Mouse (Mus musculus) natural killer cell, adult 2 months (primary cell): ENCODE results near the gene Maml2.

Experiments used
- DNase-seq, 2 experiments: peaks; one replicate each; pipeline ENCODE4 v3.0.0; 2022; ENCODE audit warnings: low spot score in 2 of 2

The Maml2 gene

DNA sequence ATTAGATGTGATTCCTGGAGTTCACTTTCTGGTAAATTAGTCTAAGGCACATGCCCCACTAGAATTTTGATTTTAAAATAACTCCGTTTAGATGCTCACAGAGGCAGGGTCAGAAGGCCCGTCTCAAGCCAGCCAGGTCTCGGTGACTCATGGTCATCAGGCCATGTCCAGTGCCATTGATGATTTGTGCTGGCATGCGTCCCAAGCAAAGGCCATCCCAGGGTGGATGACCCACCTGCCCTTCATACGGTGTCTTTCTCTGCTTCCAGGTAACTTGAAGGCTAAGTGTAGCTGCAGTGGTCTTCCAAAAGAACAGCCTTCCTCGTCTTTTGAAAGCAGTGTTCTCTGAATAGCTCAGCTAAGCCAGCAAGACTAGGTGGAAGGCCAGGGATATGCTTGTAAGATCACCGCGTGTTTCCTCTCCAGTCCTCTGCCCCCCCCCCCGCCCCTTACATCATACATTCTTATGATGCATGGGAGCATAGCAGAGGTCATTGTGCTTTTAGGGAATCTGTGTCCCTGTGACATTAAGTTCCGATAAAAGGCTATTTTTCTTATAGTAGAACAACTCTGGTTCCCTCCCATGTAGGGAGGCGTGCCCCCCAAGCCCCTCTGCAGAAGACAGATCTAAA lies 235.4 kb downstream of the Maml2 start:
- no peak for DNase-seq

GRCm38 (mm10) chr9:13535803-13536202 lies 238.0 kb downstream of the Maml2 start:
- DNase-seq = no peak

GRCm38 (mm10) chr9:13536419-13537261 lies 238.9 kb downstream of the Maml2 start:
- DNase-seq = peak; percentile 7 to 74

GRCm38 (mm10) chr9:13538200-13538599 lies 240.4 kb downstream of the Maml2 start:
- no peak for DNase-seq

DNA sequence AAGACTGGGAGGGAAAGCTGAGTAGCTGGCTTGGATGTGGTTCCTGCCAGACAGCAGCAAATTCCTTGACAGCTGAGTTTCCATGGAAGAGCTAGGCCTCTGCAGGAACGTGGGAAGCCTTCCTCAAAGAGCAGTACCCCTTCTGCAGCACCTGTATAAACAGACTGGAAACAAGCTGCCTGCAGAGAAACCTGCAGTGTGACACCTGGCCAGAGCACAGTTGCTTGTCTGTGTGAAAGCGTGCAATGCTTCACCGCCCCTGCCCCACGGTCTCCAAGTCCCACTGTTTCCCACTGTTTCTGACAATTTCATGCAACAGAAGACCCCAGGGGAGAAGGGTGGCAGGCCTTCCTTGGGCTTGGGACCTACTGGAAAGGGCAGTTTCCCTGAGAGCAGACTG lies 241.8 kb downstream of the Maml2 start:
- no peak for DNase-seq

GRCm38 (mm10) chr9:13540227-13540626 lies 242.5 kb downstream of the Maml2 start:
- DNase-seq = no peak

GRCm38 (mm10) chr9:13540781-13541180 lies 243.0 kb downstream of the Maml2 start:
- DNase-seq = peak in 1 of 2 experiments; percentile 13

DNA sequence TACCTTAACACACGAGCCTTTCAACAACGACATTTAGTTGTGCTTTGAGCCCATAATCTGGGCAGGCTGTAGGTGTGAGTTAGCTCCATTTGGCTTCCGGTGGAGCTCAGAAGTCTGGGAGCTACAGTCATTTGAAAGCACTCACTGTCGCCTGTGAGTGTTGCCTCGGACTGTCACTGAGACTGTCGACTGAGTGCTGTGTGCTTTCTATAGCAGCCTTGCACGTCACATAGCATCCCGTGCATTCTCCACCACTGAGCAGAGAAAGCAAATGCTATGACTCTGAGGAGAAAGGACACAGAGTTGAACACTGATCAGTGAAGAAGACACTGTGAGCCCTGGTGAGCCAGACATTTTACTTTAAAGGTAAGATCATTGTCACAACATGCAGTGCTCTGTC lies 245.4 kb downstream of the Maml2 start:
- DNase-seq = no peak

GRCm38 (mm10) chr9:13544133-13544532 lies 246.4 kb downstream of the Maml2 start:
- DNase-seq = no peak

DNA sequence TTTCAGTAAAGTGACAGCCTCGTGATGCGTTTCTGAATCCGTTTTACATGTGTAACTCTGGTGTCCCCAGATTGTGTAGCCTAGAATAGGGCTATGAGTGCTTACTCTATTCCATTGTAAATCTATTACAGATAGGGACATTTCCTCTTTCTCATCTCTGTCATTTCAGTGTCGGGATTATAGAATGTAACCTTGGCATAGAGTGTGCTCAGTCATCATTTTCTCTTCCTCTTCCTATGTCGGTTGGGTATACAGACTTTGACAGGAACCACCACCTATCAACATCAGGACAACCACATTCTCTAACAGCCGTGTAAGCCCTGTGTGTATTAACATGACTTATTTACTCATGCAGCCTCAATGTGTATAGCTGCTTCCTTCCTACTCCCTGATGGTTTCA lies 248.0 kb downstream of the Maml2 start:
- DNase-seq = no peak

GRCm38 (mm10) chr9:13549911-13550310 lies 252.2 kb downstream of the Maml2 start:
- no peak for DNase-seq

GRCm38 (mm10) chr9:13552380-13553052 lies 254.8 kb downstream of the Maml2 start:
- no peak for DNase-seq

DNA sequence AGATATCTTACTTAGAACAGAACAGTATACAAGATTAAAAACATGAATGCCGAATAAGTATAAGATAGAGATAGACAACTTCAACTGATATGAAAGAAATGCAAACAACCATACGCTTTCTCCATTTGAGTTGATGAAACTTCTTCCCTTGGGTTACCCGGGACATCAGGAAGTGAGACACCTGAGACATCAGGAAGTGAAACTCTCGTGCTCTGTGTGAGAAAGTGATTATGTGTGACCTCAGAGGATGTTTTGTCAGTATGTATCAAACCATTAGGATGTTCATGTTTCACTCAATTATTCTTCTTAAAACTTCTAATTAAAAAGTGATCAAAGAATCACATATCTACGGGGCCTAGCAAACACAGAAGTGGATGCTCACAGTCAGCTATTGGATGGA lies 257.0 kb downstream of the Maml2 start:
- DNase-seq = peak in 1 of 2 experiments; percentile 56

DNA sequence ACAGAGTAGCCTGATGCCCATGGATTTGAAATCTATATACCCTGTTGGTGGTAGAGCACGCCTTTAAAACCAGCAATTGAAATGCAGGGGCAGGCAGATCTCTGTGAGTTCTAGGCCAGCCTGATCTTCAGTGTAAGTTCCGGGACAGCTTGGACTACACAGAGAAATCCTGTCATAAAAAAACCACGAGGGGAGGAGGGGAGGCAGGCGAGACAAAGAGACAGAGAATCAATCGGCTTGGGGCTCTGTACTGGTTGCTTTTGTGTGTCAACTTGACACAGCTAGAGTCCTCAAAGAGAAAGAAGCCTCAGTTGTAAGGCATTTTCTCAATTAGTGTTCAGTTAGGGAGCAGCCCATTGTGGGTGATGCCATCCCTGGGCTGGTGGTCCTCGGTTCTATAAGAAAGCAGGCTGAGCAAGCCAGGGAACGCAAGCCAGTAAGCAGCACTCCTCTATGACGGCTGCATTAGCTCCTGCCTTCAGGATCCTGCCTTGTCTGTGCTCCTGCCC lies 258.3 kb downstream of the Maml2 start:
- DNase-seq = no peak

DNA sequence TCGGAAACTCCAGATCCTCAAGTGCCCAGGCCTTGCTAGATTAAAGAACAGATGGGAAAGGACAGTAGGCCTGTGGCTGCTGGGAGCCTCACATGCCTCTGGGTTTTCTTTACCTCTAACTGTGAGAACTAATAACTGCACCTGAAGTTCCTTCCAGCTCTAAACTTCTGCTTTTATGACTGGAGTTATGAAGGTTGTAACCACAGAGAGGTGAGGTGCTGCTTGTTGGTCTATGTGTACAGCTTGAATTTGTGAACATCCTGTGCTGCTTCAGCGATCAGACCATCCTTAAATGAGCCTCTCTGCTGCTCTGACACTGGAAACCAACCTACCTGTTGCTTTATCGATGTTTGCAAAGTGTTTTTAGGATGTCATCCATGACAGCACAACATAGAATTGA lies 258.9 kb downstream of the Maml2 start:
- DNase-seq = peak in 1 of 2 experiments; percentile 33

DNA sequence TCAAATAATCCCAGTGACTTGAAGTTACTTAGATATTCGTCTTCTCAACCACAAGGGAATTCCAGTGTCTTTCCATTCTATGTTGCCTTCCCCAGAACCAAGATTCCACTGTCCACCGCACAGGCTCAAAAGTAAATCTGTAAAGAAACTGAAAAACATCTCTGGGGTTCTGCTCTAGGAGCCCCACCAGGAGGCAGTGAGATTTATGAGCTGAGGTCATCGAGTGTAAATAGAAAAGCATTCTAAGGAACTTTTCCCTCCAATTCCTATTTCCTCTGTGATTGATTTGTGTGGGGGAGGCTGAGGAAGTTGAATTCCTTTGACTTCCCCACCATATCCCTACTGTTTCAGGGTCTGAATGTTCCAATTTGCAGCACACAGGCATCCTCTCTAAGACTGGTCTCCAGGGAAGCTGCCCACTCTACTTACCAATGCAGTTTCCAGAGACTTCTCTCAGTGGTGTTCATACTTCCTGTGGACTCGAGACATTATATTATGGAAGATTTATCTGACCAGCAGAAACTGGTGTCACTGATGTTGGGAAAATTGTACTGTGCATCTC lies 261.1 kb downstream of the Maml2 start:
- no peak for DNase-seq

GRCm38 (mm10) chr9:13560651-13561050 lies 262.9 kb downstream of the Maml2 start:
- no peak for DNase-seq

DNA sequence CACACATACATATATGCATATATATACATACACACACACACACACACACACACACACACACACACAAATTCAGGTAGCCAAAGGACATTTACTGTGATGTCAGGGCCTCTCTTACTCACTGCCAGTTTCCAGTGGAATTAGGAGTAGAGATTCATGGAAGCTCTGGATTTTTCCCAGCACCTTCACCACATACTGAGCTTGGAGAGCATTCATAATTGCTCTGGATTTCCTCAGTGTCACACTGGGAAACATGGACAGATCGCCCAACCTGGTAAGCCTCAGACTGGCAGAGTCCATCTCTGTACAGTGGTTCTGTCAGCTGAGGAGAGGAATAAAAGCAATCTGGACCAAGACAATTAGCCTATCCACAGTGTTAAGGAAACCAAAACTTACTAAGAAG lies 263.6 kb downstream of the Maml2 start:
- DNase-seq = no peak

DNA sequence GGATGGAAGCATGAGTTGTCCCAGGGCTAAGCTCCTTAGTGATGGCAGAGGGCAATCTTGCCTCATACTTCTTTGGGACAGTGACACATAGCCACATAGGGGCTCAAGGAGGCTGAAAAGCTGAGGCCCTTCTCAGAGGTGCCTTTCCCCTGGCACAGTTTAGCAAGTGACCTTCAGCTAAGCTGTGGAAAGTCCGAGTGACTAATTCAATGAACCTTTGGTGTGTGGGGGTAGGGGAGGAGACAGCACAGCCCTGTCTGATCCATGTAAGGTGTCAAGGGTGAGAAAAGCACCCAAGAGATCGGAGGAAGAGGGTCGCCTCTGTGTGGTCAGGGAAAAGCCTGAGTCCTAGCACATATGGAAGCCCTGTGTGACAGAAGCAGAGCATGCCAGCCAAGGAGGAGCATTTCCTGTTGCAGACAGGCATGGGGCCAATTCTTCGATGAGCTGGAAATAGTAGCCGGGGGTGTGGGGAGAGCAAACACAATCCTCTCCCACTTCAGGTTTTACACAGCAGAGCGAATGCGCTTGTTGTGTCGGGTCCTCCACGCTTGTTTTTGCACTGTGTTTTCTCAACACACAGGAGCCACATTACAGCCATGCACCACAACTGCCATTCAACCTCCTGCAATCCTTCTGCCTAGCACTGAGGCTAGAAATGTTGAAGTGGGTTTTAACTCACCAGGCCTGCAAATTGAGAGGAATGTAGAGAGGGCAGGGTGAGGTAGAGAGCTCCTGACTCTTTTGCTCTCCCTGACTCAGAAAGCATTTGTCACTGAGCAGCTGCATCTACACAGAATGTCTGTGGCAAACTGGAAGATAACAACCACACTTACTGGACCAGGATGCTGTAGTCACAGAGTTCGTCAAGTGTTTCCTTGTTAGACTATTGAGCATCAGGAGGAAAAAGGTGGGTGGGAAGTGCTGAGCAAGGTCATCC lies 266.0 kb downstream of the Maml2 start:
- DNase-seq = peak; percentile 10 to 11

GRCm38 (mm10) chr9:13565343-13566019 lies 267.7 kb downstream of the Maml2 start:
- DNase-seq = no peak
